Mouse (Mus musculus): Measurements from ENCODE around the gene Trappc11.

GRCm38 (mm10) chr8:47544094-47544493, 10.8 kb upstream of the Trappc11 start:
- TF ChIP-seq CTCF (IDR thresholded peaks at IDR 0.05; ENCODE audit: low read depth, low read length) (no peak), POLR2A (IDR thresholded peaks at IDR 0.05; ENCODE audit: extremely low read depth, insufficient read depth, low read length) (no peak)
